Mouse (Mus musculus): ENCODE data around the gene Vsig8. TPM values are rescaled to one million over a fixed set of nuclear protein-coding genes. Genes with fewer than 3 reads are reported as not detected.

Vsig8 gene
- polyA plus RNA-seq, 1 experiment = not detected

DNA sequence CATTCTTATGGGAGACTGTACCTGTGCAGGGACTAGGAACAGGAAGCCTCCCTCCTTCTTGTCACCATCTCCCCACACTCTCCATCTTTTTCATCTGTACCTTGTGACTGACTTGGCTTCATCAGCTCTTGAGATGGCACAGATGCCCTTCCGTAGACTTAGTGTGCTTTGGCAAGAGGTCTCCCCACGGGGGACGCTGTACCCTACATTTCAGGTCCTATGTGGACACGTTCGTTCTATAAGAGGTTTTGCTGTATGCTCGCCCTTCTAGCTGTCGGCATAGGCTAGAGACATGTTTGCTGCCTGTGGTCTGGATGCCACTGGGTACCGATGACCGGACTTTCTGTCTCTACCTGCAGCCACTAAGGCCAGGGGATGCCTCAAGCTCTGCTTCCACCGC lies 28.3 kb upstream of the Vsig8 start:
- H3ac ChIP-seq (ENCODE audit: control insufficient read depth, insufficient read length, low read depth) = no peak overlapping the region
- no peaks in the 10 kb centered on the region for H3K79me3 ChIP-seq (ENCODE audit: low read depth)
- no peaks in the 10 kb centered on the region for H3K27me3 ChIP-seq (ENCODE audit: control insufficient read depth, insufficient read depth, insufficient read length)
- H3K4me3 ChIP-seq (ENCODE audit: insufficient read depth, poor library complexity, severe bottlenecking) = no peak overlapping the region
- H3K79me2 ChIP-seq (ENCODE audit: control insufficient read depth, insufficient read depth) = no peaks in the 10 kb centered on the region
- TF ChIP-seq MYOD1 (IDR thresholded peaks at IDR 0.05; ENCODE audit: control insufficient read depth, insufficient read length, low read depth) = no peak
- TF ChIP-seq CEBPB (IDR thresholded peaks at IDR 0.05; ENCODE audit: low read depth) = no peak
- TF ChIP-seq USF1 (IDR thresholded peaks at IDR 0.05; ENCODE audit: low read depth) = no peak
- TF ChIP-seq CTCF (IDR thresholded peaks at IDR 0.05; ENCODE audit: control insufficient read depth, insufficient read depth, insufficient read length) = no peak
- no peak for TF ChIP-seq MAX (IDR thresholded peaks at IDR 0.05)
- TF ChIP-seq FOSL1 (IDR thresholded peaks at IDR 0.05; ENCODE audit: insufficient read depth, low read length, poor library complexity, severe bottlenecking) = no peak
- H3K36me3 ChIP-seq (ENCODE audit: control insufficient read depth, insufficient read depth) = no peaks in the 10 kb centered on the region

- TF ChIP-seq CTCF (IDR thresholded peaks at IDR 0.05; ENCODE audit: control insufficient read depth, insufficient read depth, insufficient read length) (peak; percentile 94), FOSL1 (IDR thresholded peaks at IDR 0.05; ENCODE audit: insufficient read depth, low read length, poor library complexity, severe bottlenecking) (no peak)
- Histone ChIP-seq H3K79me2 (ENCODE audit: control insufficient read depth, insufficient read depth) (no peaks in the 10 kb centered on the region), H3K4me3 (ENCODE audit: insufficient read depth, poor library complexity, severe bottlenecking) (no peak overlapping the region)
Observed at GRCm38 (mm10) chr1:172528701-172529100, 27.0 kb upstream of the Vsig8 start.

DNA sequence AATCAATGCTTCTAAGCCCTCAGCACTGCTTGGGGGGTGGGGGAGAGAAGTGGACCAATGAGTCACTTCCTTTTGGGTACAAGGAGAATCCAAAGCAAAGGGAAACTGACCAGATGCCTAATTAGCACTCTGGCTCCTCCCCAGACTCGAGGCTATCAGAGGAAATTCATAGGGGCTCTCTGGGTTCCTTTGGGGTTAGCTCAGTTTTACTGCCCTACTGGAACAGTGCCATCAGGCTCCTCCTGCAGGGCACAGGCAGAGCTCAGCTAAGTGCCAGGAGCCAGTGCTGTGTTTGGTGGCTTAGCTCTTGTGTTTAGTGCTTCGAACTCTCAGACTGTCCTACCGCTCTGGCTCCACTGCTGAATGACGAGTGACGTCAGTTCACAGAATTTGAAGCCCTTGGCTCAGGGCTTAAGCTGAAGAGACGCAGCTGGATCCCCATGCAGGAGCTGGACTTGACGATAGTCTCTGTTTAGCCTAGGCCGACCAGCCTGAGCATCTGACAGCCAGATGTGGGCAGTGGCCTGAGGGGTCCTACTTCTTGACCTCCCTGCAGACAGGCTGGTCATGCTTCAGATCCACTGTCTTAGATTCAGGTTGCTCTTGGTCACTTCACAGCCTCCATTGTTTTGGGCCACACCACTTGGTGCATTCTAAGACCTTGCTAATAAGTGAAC lies 25.1 kb upstream of the Vsig8 start:
- Histone ChIP-seq H3K4me3 (ENCODE audit: insufficient read depth, poor library complexity, severe bottlenecking) (no peak overlapping the region), H3K36me3 (ENCODE audit: control insufficient read depth, insufficient read depth) (no peaks in the 10 kb centered on the region), H3K79me2 (ENCODE audit: control insufficient read depth, insufficient read depth) (no peaks in the 10 kb centered on the region), H3K79me3 (ENCODE audit: low read depth) (no peaks in the 10 kb centered on the region), H3K27me3 (ENCODE audit: control insufficient read depth, insufficient read depth, insufficient read length) (no peaks in the 10 kb centered on the region), H3ac (ENCODE audit: control insufficient read depth, insufficient read length, low read depth) (no peak overlapping the region)
- no peak for TF ChIP-seq MAX (IDR thresholded peaks at IDR 0.05)
- TF ChIP-seq FOSL1 (IDR thresholded peaks at IDR 0.05; ENCODE audit: insufficient read depth, low read length, poor library complexity, severe bottlenecking) = no peak
- TF ChIP-seq USF1 (IDR thresholded peaks at IDR 0.05; ENCODE audit: low read depth) = no peak
- TF ChIP-seq MYOG (IDR thresholded peaks at IDR 0.05; ENCODE audit: control insufficient read depth, extremely low read depth, insufficient read length) = no peak
- no peak for TF ChIP-seq MYOD1 (IDR thresholded peaks at IDR 0.05; ENCODE audit: control insufficient read depth, insufficient read length, low read depth)
- TF ChIP-seq CEBPB (IDR thresholded peaks at IDR 0.05; ENCODE audit: low read depth) = no peak
- TF ChIP-seq CTCF (IDR thresholded peaks at IDR 0.05; ENCODE audit: control insufficient read depth, insufficient read depth, insufficient read length) = no peak

More at GRCm38 (mm10) chr1:172528701-172529100, 27.0 kb upstream of the Vsig8 start:
- H3K27me3 ChIP-seq (ENCODE audit: control insufficient read depth, insufficient read depth, insufficient read length) = no peaks in the 10 kb centered on the region
- H3ac ChIP-seq (ENCODE audit: control insufficient read depth, insufficient read length, low read depth) = no peak overlapping the region
- H3K79me3 ChIP-seq (ENCODE audit: low read depth) = no peaks in the 10 kb centered on the region
- no peaks in the 10 kb centered on the region for H3K36me3 ChIP-seq (ENCODE audit: control insufficient read depth, insufficient read depth)

- no peak for TF ChIP-seq MAX (IDR thresholded peaks at IDR 0.05)
- no peak for TF ChIP-seq USF1 (IDR thresholded peaks at IDR 0.05; ENCODE audit: low read depth)
- no peak for TF ChIP-seq CTCF (IDR thresholded peaks at IDR 0.05; ENCODE audit: control insufficient read depth, insufficient read depth, insufficient read length)
- no peak for TF ChIP-seq FOSL1 (IDR thresholded peaks at IDR 0.05; ENCODE audit: insufficient read depth, low read length, poor library complexity, severe bottlenecking)
- no peak for TF ChIP-seq MYOD1 (IDR thresholded peaks at IDR 0.05; ENCODE audit: control insufficient read depth, insufficient read length, low read depth)
- no peak for TF ChIP-seq MYOG (IDR thresholded peaks at IDR 0.05; ENCODE audit: control insufficient read depth, extremely low read depth, insufficient read length)
- no peak for TF ChIP-seq CEBPB (IDR thresholded peaks at IDR 0.05; ENCODE audit: low read depth)
- H3K79me2 ChIP-seq (ENCODE audit: control insufficient read depth, insufficient read depth) = no peaks in the 10 kb centered on the region
- H3K36me3 ChIP-seq (ENCODE audit: control insufficient read depth, insufficient read depth) = no peaks in the 10 kb centered on the region
- no peaks in the 10 kb centered on the region for H3K27me3 ChIP-seq (ENCODE audit: control insufficient read depth, insufficient read depth, insufficient read length)
- no peaks in the 10 kb centered on the region for H3K79me3 ChIP-seq (ENCODE audit: low read depth)
- no peak overlapping the region for H3ac ChIP-seq (ENCODE audit: control insufficient read depth, insufficient read length, low read depth)
- no peak overlapping the region for H3K4me3 ChIP-seq (ENCODE audit: insufficient read depth, poor library complexity, severe bottlenecking)
Observed at GRCm38 (mm10) chr1:172532551-172532950, 23.2 kb upstream of the Vsig8 start.

- Histone ChIP-seq H3K4me3 (ENCODE audit: insufficient read depth, poor library complexity, severe bottlenecking) (no peak overlapping the region), H3K27me3 (ENCODE audit: control insufficient read depth, insufficient read depth, insufficient read length) (no peaks in the 10 kb centered on the region), H3K79me2 (ENCODE audit: control insufficient read depth, insufficient read depth) (no peaks in the 10 kb centered on the region), H3ac (ENCODE audit: control insufficient read depth, insufficient read length, low read depth) (no peak overlapping the region), H3K79me3 (ENCODE audit: low read depth) (no peaks in the 10 kb centered on the region), H3K36me3 (ENCODE audit: control insufficient read depth, insufficient read depth) (no peaks in the 10 kb centered on the region)
- TF ChIP-seq USF1 (IDR thresholded peaks at IDR 0.05; ENCODE audit: low read depth) (no peak), MAX (IDR thresholded peaks at IDR 0.05) (no peak), MYOD1 (IDR thresholded peaks at IDR 0.05; ENCODE audit: control insufficient read depth, insufficient read length, low read depth) (no peak)
Observed at GRCm38 (mm10) chr1:172535116-172535515, 20.6 kb upstream of the Vsig8 start.

DNA sequence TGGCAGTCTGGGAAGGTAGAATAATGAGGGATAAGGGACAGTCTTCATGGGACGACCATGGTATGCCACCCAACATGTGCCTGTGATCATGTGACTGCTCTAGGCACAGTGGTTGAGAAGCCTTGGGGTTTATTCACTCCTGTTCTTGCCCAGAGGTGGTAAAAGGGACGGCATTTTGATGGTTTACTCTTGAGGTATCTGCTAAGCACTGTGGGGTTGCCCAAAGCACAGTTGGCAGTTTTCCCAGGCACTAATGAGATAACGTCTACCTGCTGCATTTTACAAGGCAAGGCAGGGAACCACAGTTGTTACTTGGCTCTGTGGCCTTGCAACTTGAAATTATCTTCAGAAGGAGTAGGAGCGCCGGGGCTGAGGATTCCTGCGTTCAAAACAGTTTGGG lies 15.9 kb upstream of the Vsig8 start:
- H3K4me3 ChIP-seq (ENCODE audit: insufficient read depth, poor library complexity, severe bottlenecking) = no peak overlapping the region
- peaks cover 8% of the 10 kb centered on the region for H3K27me3 ChIP-seq (ENCODE audit: control insufficient read depth, insufficient read depth, insufficient read length)
- H3ac ChIP-seq (ENCODE audit: control insufficient read depth, insufficient read length, low read depth) = no peak overlapping the region
- H3K79me2 ChIP-seq (ENCODE audit: control insufficient read depth, insufficient read depth) = no peaks in the 10 kb centered on the region
- no peak for TF ChIP-seq MYOG (IDR thresholded peaks at IDR 0.05; ENCODE audit: control insufficient read depth, extremely low read depth, insufficient read length)
- TF ChIP-seq MYOD1 (IDR thresholded peaks at IDR 0.05; ENCODE audit: control insufficient read depth, insufficient read length, low read depth) = no peak
- no peak for TF ChIP-seq FOSL1 (IDR thresholded peaks at IDR 0.05; ENCODE audit: insufficient read depth, low read length, poor library complexity, severe bottlenecking)
- TF ChIP-seq CEBPB (IDR thresholded peaks at IDR 0.05; ENCODE audit: low read depth) = no peak
- no peak for TF ChIP-seq CTCF (IDR thresholded peaks at IDR 0.05; ENCODE audit: control insufficient read depth, insufficient read depth, insufficient read length)
- TF ChIP-seq MAX (IDR thresholded peaks at IDR 0.05) = no peak
- no peak for TF ChIP-seq USF1 (IDR thresholded peaks at IDR 0.05; ENCODE audit: low read depth)
- H3K36me3 ChIP-seq (ENCODE audit: control insufficient read depth, insufficient read depth) = no peaks in the 10 kb centered on the region
- H3K79me3 ChIP-seq (ENCODE audit: low read depth) = no peaks in the 10 kb centered on the region
